Mouse (Mus musculus) mammary gland, adult 2 months (tissue): ENCODE results near the gene Cldnd1. TPM values are rescaled to one million over a fixed set of nuclear protein-coding genes. Genes with fewer than 3 reads are reported as not detected.

Experiments
- polyA plus RNA-seq: library from polyadenylated mRNA; depleted of rRNA; stranded (reverse); fragments of >200 nt; gene quantifications from 2 replicates; pipeline ENCODE4 v1.2.3, GENCODE M21; 2012; ENCODE audit warnings: low replicate concordance; rRNA removed

The Cldnd1 gene
- polyA plus RNA-seq, result 38.2 and 65.5 TPM in 2 replicates

DNA sequence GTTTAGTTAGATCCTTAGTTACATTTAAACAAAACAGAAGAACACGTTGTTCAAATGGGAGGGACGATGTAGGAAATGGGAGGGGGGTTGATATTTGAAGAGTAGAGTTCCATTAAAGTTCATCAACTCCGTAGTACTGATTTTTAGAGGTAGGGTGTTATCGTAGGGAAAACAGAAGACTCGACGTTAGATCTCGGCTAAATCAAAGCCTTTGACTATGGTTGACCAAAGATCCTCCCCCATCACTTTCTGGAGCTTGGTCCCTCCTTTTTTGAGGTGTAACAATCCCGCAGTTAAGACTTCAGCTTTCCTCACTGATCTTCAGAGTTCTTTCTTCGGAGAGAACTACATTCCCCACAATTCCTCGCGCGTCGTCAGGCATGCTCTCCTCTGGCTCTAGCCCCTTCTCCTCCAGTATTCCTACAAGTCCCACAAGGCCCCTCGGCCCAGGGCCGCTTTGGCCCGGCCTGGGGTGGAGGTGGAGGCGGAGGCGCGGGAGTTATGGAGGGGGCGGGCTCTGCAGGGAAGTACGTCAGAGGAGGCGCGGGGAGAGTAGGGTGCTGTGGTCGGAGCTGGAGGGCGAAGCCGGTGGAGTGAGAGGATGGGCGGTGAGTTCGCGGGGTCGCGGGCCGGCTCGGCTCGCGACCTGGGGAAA, at the start of gene Cldnd1:
Cldnd1 (plus strand) TSS at position 434 of the 655 bp plus-strand sequence.

DNA sequence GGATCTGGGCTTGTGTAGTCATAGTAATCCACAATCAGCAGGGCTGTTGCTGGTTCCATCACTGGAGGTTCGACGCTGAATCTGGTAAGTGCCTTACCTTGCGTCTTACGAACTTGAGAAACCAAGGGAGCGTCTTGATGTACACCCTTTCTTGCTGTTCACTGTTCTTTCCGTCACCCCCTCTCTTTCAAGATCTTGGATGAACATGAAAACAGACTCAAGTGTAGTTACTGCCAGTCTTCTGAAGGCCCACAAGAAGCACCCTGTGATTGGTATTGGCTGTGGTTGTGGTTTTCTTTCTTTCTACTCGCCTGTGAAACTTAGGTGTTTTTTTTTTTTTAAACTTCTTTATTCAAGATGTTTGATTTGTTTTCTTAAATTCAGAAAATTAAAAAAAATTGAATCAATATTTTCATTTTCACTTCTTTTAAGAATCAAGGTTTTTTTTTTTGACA, 9.0 kb upstream of the Cldnd1 start, which contains the start of gene Gpr15:
Gpr15 (minus strand) TSS at position 405 of the 455 bp plus-strand sequence.

DNA sequence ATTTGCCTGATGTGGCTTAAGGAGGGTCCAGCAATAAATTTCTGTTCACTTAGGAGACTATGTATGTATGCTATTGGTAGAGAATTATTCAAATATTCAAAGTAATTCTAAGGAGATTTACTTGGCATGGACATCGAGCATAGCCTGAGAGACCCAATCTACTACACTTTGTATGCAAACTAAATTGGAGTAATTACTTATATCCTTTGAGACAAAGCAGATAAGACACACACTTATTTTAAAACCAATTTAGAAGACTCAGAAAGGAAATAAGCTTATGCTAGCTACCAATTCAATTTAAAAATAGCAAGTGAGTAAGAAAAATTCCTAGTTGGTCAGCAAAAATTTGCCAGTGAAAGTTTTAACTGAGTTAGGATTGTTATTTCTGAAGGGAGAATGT, 35.4 kb downstream of the Cldnd1 start, which contains the start of gene Olfr172:
Olfr172 (minus strand) TSS at position 101 of the 400 bp plus-strand sequence.

Other genes starting within 250 kb of the Cldnd1 start
- gene St3gal6, start 203.7 kb upstream of the Cldnd1 start, polyA plus RNA-seq, result 29.2 and 55.9 TPM in 2 replicates
- gene Gm813, start 110.9 kb upstream of the Cldnd1 start, polyA plus RNA-seq, result not detected in 2 replicates
- gene E330017A01Rik, start 89.2 kb upstream of the Cldnd1 start, polyA plus RNA-seq, result not detected in 2 replicates
- 8.9 and 12.3 TPM in 2 replicates for gene Cpox, start 57.6 kb upstream of the Cldnd1 start, polyA plus RNA-seq
- 0.18 and 0.22 TPM in 2 replicates for gene Gpr15, start 8.8 kb upstream of the Cldnd1 start, polyA plus RNA-seq
- gene Olfr172, start 35.3 kb downstream of the Cldnd1 start, polyA plus RNA-seq, result not detected in 2 replicates
- not detected in 2 replicates for gene Olfr173, start 72.4 kb downstream of the Cldnd1 start, polyA plus RNA-seq
- not detected in 2 replicates for gene Olfr175-ps1, start 98.9 kb downstream of the Cldnd1 start, polyA plus RNA-seq
- not detected in 2 replicates for gene Olfr177, start 146.9 kb downstream of the Cldnd1 start, polyA plus RNA-seq
- gene Olfr178, start 164.2 kb downstream of the Cldnd1 start, polyA plus RNA-seq, result not detected in 2 replicates
- gene Olfr181, start 200.8 kb downstream of the Cldnd1 start, polyA plus RNA-seq, result not detected in 2 replicates
- not detected in 2 replicates for gene Olfr180, start 201.5 kb downstream of the Cldnd1 start, polyA plus RNA-seq